9 mouse cellular contexts compared by ENCODE assay signal in genomic region chr5:97697581-97698134, GRCm38 (mm10).
DNase-seq lines count a peak whose midpoint lies in the region; ATAC-seq and TF ChIP-seq lines count a peak whose summit lies in the region.
"Had no signal": no experiment of that assay in that cellular context is flagged by ENCODE, and none has a peak within 500 bp of the region (broad histone marks: within the 10 kb centered on the region; RNA-seq: fewer than 3 reads in every experiment).

No protein-coding gene starts in this region.

- no peaks in the 10 kb centered on the region for H3K36me3 ChIP-seq in embryonic facial prominence, embryonic 14.5 days (ENCODE audit: control insufficient read depth, insufficient read depth, low read length)
- no peaks in the 10 kb centered on the region for H3K36me3 ChIP-seq in embryonic facial prominence, embryonic 10.5 days (replicated peaks)
- no peaks in the 10 kb centered on the region for H3K36me3 ChIP-seq in neural tube, embryonic 14.5 days (ENCODE audit: control insufficient read depth, insufficient read depth, low read length)
- no peaks in the 10 kb centered on the region for H3K36me3 ChIP-seq in lung, embryonic 14.5 days (ENCODE audit: insufficient read depth)
- H3K36me3 ChIP-seq: heart, embryonic 15.5 days had no signal

- H3K27me3 ChIP-seq in embryonic facial prominence, embryonic 14.5 days (replicated peaks; ENCODE audit: control insufficient read depth, insufficient read depth, low read length), result no peaks in the 10 kb centered on the region
- no peaks in the 10 kb centered on the region for H3K27me3 ChIP-seq in embryonic facial prominence, embryonic 10.5 days (replicated peaks; ENCODE audit: low read depth, poor library complexity, severe bottlenecking)
- H3K27me3 ChIP-seq in neural tube, embryonic 14.5 days (ENCODE audit: control insufficient read depth, insufficient read depth, low read length), result no peaks in the 10 kb centered on the region
- no peaks in the 10 kb centered on the region for H3K27me3 ChIP-seq in lung, embryonic 14.5 days (ENCODE audit: insufficient read depth, low read length)
- H3K27me3 ChIP-seq: heart, embryonic 15.5 days had no signal

- no peak for TF ChIP-seq CTCF in lung, embryonic 14.5 days (IDR thresholded peaks at IDR 0.05; ENCODE audit: low read depth)

- peak; percentile 48 for DNase-seq in embryonic facial prominence, embryonic 14.5 days (ENCODE audit: low spot score)
- no peak for DNase-seq in embryonic facial prominence, embryonic 10.5 days (ENCODE audit: low spot score)
- DNase-seq in neural tube, embryonic 10.5 days (ENCODE audit: extremely low spot score, low spot score), result no peak
- peak; percentile 70 to 84 for DNase-seq in gastrocnemius, postnatal 4 days (ENCODE audit: low spot score in 2 of 2)
- DNase-seq in lung, embryonic 14.5 days, result peak; percentile 21
- no peak for DNase-seq in thymus, postnatal 0 days (ENCODE audit: low spot score)
- no peak for DNase-seq in spleen, postnatal 10 days (ENCODE audit: low spot score in 2 of 2)

- no peaks in the 10 kb centered on the region for H3K9me3 ChIP-seq in embryonic facial prominence, embryonic 14.5 days (ENCODE audit: control insufficient read depth, low read length)
- H3K9me3 ChIP-seq in embryonic facial prominence, embryonic 10.5 days, result no peaks in the 10 kb centered on the region
- no peaks in the 10 kb centered on the region for H3K9me3 ChIP-seq in neural tube, embryonic 14.5 days (ENCODE audit: control insufficient read depth, low read length)
- no peaks in the 10 kb centered on the region for H3K9me3 ChIP-seq in lung, embryonic 14.5 days (ENCODE audit: low read depth, low read length)
- H3K9me3 ChIP-seq: heart, embryonic 15.5 days had no signal

- H3K27ac ChIP-seq in embryonic facial prominence, embryonic 14.5 days (replicated peaks; ENCODE audit: low read depth, low read length), result no peak overlapping the region
- no peak overlapping the region for H3K27ac ChIP-seq in embryonic facial prominence, embryonic 10.5 days (replicated peaks)
- H3K27ac ChIP-seq in neural tube, embryonic 14.5 days (ENCODE audit: low read depth, low read length), result no peak overlapping the region
- no peak overlapping the region for H3K27ac ChIP-seq in lung, embryonic 14.5 days (ENCODE audit: low read depth)
- H3K27ac ChIP-seq: heart, embryonic 15.5 days had no signal

- no peak for ATAC-seq in embryonic facial prominence, embryonic 14.5 days (ENCODE audit: low read depth)
- ATAC-seq in neural tube, embryonic 14.5 days (ENCODE audit: low read depth), result peak; percentile 56; the same call in 1 of the 2 replicates
- ATAC-seq in lung, embryonic 14.5 days (ENCODE audit: insufficient read depth), result no peak

- no peak overlapping the region for H3K9ac ChIP-seq in embryonic facial prominence, embryonic 14.5 days (ENCODE audit: low read depth, low read length)
- H3K9ac ChIP-seq in neural tube, embryonic 14.5 days (replicated peaks; ENCODE audit: low read depth, low read length), result no peak overlapping the region
- no peak overlapping the region for H3K9ac ChIP-seq in lung, embryonic 14.5 days
- H3K9ac ChIP-seq: heart, embryonic 15.5 days had no signal

- no peak overlapping the region for H3K4me2 ChIP-seq in embryonic facial prominence, embryonic 14.5 days (ENCODE audit: low read depth, low read length)
- H3K4me2 ChIP-seq in neural tube, embryonic 14.5 days (ENCODE audit: low read depth, low read length), result no peak overlapping the region
- H3K4me2 ChIP-seq in lung, embryonic 14.5 days, result no peak overlapping the region
- H3K4me2 ChIP-seq: heart, embryonic 15.5 days had no signal

- H3K4me3 ChIP-seq in embryonic facial prominence, embryonic 14.5 days (ENCODE audit: low read depth, low read length), result no peak overlapping the region
- no peak overlapping the region for H3K4me3 ChIP-seq in embryonic facial prominence, embryonic 10.5 days
- no peak overlapping the region for H3K4me3 ChIP-seq in neural tube, embryonic 14.5 days (ENCODE audit: low read depth, low read length)
- no peak overlapping the region for H3K4me3 ChIP-seq in lung, embryonic 14.5 days (ENCODE audit: low read depth, low read length)
- H3K4me3 ChIP-seq: heart, embryonic 15.5 days had no signal

- WGBS in embryonic facial prominence, embryonic 14.5 days, result 56% methylated on average over 8 of the region's 8 CpGs
- 70% methylated on average over 8 of the region's 8 CpGs for WGBS in embryonic facial prominence, embryonic 10.5 days
- WGBS in neural tube, embryonic 14.5 days, result 42% methylated on average over 8 of the region's 8 CpGs
- 56% methylated on average over 8 of the region's 8 CpGs for WGBS in lung, embryonic 14.5 days

- H3K4me1 ChIP-seq in embryonic facial prominence, embryonic 14.5 days (ENCODE audit: control insufficient read depth, insufficient read depth, low read length), result no peaks in the 10 kb centered on the region
- H3K4me1 ChIP-seq in embryonic facial prominence, embryonic 10.5 days, result no peaks in the 10 kb centered on the region
- no peaks in the 10 kb centered on the region for H3K4me1 ChIP-seq in neural tube, embryonic 14.5 days (ENCODE audit: control insufficient read depth, insufficient read depth, low read length)
- H3K4me1 ChIP-seq in lung, embryonic 14.5 days (ENCODE audit: insufficient read depth), result no peaks in the 10 kb centered on the region

Comparison
In these comparisons a context has a peak if more than half of its experiments do, and no peak if none do; other contexts are left out.
1. DNase-seq: peak in embryonic facial prominence, embryonic 14.5 days (single experiment), gastrocnemius, postnatal 4 days (2 of 2) and lung, embryonic 14.5 days (single experiment); none in embryonic facial prominence, embryonic 10.5 days (single experiment), neural tube, embryonic 10.5 days (single experiment), thymus, postnatal 0 days (single experiment) and spleen, postnatal 10 days (0 of 2).